Mouse (Mus musculus): ENCODE results near the gene Erc1.

DNA sequence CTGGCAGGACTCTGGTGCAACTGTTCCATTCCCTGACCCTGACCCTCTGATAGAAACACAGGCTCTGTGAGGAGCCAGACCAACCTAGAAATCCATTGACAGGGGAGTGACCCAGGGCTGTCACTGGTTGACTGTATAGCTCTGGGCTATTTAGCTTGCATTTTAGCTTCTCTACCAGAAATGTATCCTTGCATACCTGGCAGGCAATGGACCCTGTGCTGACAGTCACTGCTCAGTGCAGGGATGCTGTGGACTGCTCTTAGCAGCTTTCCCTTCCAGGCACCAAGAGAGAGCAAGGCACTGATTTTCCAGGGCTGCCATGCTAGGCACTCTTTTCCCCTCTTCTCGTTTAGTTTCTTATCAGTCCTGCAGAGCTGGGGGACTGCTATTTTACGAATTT, 279.6 kb downstream of the Erc1 start:
- no peak for TF ChIP-seq CTCF (conservative IDR thresholded peaks at IDR 0.05; ENCODE audit: low read length)
- no peak for TF ChIP-seq NANOG (IDR thresholded peaks at IDR 0.05; ENCODE audit: borderline replicate concordance, low read length)
